Mouse (Mus musculus) liver, embryonic 16.5 days (tissue): ENCODE data around the gene Magi2. TPM values are rescaled to one million over a fixed set of nuclear protein-coding genes. Genes with fewer than 3 reads are reported as not detected.

Source experiments
- ATAC-seq: fragments of 200-750 bp; cut with Nextera tagmentation; 2 replicates; pipeline ENCODE4 v1.8.0; 2017; ENCODE audit warnings: low read depth, mild to moderate bottlenecking, moderate number of reproducible peaks, moderate library complexity
- H3K27ac ChIP-seq: fragments of 300-500 bp; sonication (generic); 2 replicates; pipeline ENCODE4 v1.5.1; 2014; ENCODE audit warnings: mild to moderate bottlenecking, low read length
- H3K27me3 ChIP-seq: fragments of 300-500 bp; sonication (generic); 2 replicates; pipeline ENCODE4 v1.6.1; 2014; ENCODE audit warnings: low read depth, low read length, mixed read lengths; ENCODE audit not compliant: control insufficient read depth, insufficient read depth
- H3K36me3 ChIP-seq: fragments of 300-500 bp; sonication (generic); 2 replicates; pipeline ENCODE4 v1.6.1; 2014; ENCODE audit warnings: mild to moderate bottlenecking; ENCODE audit not compliant: control insufficient read depth, insufficient read depth
- H3K4me1 ChIP-seq: fragments of 300-500 bp; sonication (generic); 2 replicates; pipeline ENCODE4 v1.6.1; 2014; ENCODE audit warnings: low read depth, low read length, mixed read lengths; ENCODE audit not compliant: control insufficient read depth
- H3K4me2 ChIP-seq: fragments of 300-500 bp; sonication (generic); 2 replicates; pipeline ENCODE4 v1.6.1; 2014; ENCODE audit warnings: low read depth, low read length, mixed read lengths
- H3K4me3 ChIP-seq: fragments of 300-500 bp; sonication (generic); 2 replicates; pipeline ENCODE4 v1.5.1; 2014; ENCODE audit warnings: low read depth, mild to moderate bottlenecking, low read length
- H3K9ac ChIP-seq: fragments of 300-500 bp; sonication (generic); 2 replicates; pipeline ENCODE4 v1.6.1; 2014; ENCODE audit warnings: low read depth, low read length
- H3K9me3 ChIP-seq: fragments of 300-500 bp; sonication (generic); replicated peaks from 2 replicates; pipeline ENCODE4 v1.6.1; 2016; ENCODE audit warnings: low read length; ENCODE audit not compliant: control insufficient read depth
- WGBS: fragments of 180-500 bp; shearing (Covaris S2); extraction: QIAGEN DNeasy Blood & Tissue Kit; methylation state at CpG from one replicate; pipeline ENCODE4 v1.1.7; 2014; ENCODE audit not compliant: insufficient replicate concordance; 5-methylcytosine and 5-hydroxymethylcytosine counted together
- polyA plus RNA-seq: library from polyadenylated mRNA; unstranded; fragments of >200 nt; fragmentation: Nextera tagmentation; extraction: Ambion mirVana; gene quantifications from 2 replicates; pipeline ENCODE4 v1.2.1, GENCODE M21; 2015

Gene Magi2
- polyA plus RNA-seq, 1 experiment from 2014 or later = 0.34 TPM

GRCm38 (mm10) chr5:19972736-19973135 is 745.9 kb downstream of the Magi2 start:
- no peak overlapping the region for H3K27ac ChIP-seq
- H3K4me3 ChIP-seq = no peak overlapping the region
- no peak overlapping the region for H3K4me2 ChIP-seq
- H3K9ac ChIP-seq = no peak overlapping the region
- H3K4me1 ChIP-seq = no peaks in the 10 kb centered on the region
- no peak for ATAC-seq
- H3K36me3 ChIP-seq = no peaks in the 10 kb centered on the region
- WGBS = 61% methylated on average over 2 of the region's 2 CpGs
- H3K27me3 ChIP-seq = no peaks in the 10 kb centered on the region
- H3K9me3 ChIP-seq = no peaks in the 10 kb centered on the region

- no peaks in the 10 kb centered on the region for H3K27me3 ChIP-seq
- no peak overlapping the region for H3K4me2 ChIP-seq
- no peak for ATAC-seq
- H3K4me1 ChIP-seq = no peaks in the 10 kb centered on the region
- WGBS = 51% methylated on average over 3 of the region's 3 CpGs
- H3K9me3 ChIP-seq = no peaks in the 10 kb centered on the region
- no peak overlapping the region for H3K4me3 ChIP-seq
- H3K36me3 ChIP-seq = no peaks in the 10 kb centered on the region
- H3K27ac ChIP-seq = no peak overlapping the region
- no peak overlapping the region for H3K9ac ChIP-seq
Observed at GRCm38 (mm10) chr5:19973852-19974251, 747.0 kb downstream of the Magi2 start.

GRCm38 (mm10) chr5:19981518-19981917 is 754.7 kb downstream of the Magi2 start:
- Histone ChIP-seq H3K9me3 (no peaks in the 10 kb centered on the region), H3K4me2 (no peak overlapping the region), H3K36me3 (no peaks in the 10 kb centered on the region), H3K9ac (no peak overlapping the region), H3K27ac (no peak overlapping the region), H3K27me3 (no peaks in the 10 kb centered on the region), H3K4me3 (no peak overlapping the region), H3K4me1 (no peaks in the 10 kb centered on the region)
- WGBS = 64% methylated on average over 6 of the region's 6 CpGs
- ATAC-seq = no peak

- no peak for ATAC-seq
- no peaks in the 10 kb centered on the region for H3K4me1 ChIP-seq
- no peak overlapping the region for H3K4me2 ChIP-seq
- WGBS = 63% methylated on average over 3 of the region's 3 CpGs
- H3K36me3 ChIP-seq = no peaks in the 10 kb centered on the region
- no peak overlapping the region for H3K4me3 ChIP-seq
- no peak overlapping the region for H3K9ac ChIP-seq
- no peaks in the 10 kb centered on the region for H3K9me3 ChIP-seq
- H3K27me3 ChIP-seq = no peaks in the 10 kb centered on the region
- no peak overlapping the region for H3K27ac ChIP-seq
Observed at GRCm38 (mm10) chr5:19982031-19982430, 755.2 kb downstream of the Magi2 start.

GRCm38 (mm10) chr5:19999486-19999885 is 772.6 kb downstream of the Magi2 start:
- Histone ChIP-seq H3K9me3 (no peaks in the 10 kb centered on the region), H3K9ac (no peak overlapping the region), H3K4me3 (no peak overlapping the region), H3K27ac (no peak overlapping the region), H3K27me3 (no peaks in the 10 kb centered on the region), H3K36me3 (no peaks in the 10 kb centered on the region), H3K4me2 (no peak overlapping the region), H3K4me1 (no peaks in the 10 kb centered on the region)
- WGBS = 63% methylated on average over 6 of the region's 6 CpGs
- ATAC-seq = no peak

- no peaks in the 10 kb centered on the region for H3K36me3 ChIP-seq
- H3K4me1 ChIP-seq = no peaks in the 10 kb centered on the region
- 31% methylated on average over 1 of the region's 1 CpGs for WGBS
- H3K4me3 ChIP-seq = no peak overlapping the region
- H3K27ac ChIP-seq = no peak overlapping the region
- no peak overlapping the region for H3K9ac ChIP-seq
- no peaks in the 10 kb centered on the region for H3K27me3 ChIP-seq
- no peaks in the 10 kb centered on the region for H3K9me3 ChIP-seq
- H3K4me2 ChIP-seq = no peak overlapping the region
- no peak for ATAC-seq
Observed at GRCm38 (mm10) chr5:19999912-20000311, 773.1 kb downstream of the Magi2 start.

- no peak overlapping the region for H3K9ac ChIP-seq
- H3K9me3 ChIP-seq = no peaks in the 10 kb centered on the region
- H3K4me2 ChIP-seq = no peak overlapping the region
- H3K27me3 ChIP-seq = no peaks in the 10 kb centered on the region
- H3K36me3 ChIP-seq = no peaks in the 10 kb centered on the region
- 54% methylated on average over 2 of the region's 2 CpGs for WGBS
- no peak for ATAC-seq
- H3K27ac ChIP-seq = no peak overlapping the region
- H3K4me3 ChIP-seq = no peak overlapping the region
- H3K4me1 ChIP-seq = no peaks in the 10 kb centered on the region
Observed at GRCm38 (mm10) chr5:20006616-20007015, 779.8 kb downstream of the Magi2 start.

- Histone ChIP-seq H3K36me3 (no peaks in the 10 kb centered on the region), H3K4me2 (no peak overlapping the region), H3K4me1 (no peaks in the 10 kb centered on the region), H3K4me3 (no peak overlapping the region), H3K9me3 (no peaks in the 10 kb centered on the region), H3K27ac (no peak overlapping the region), H3K9ac (no peak overlapping the region), H3K27me3 (no peaks in the 10 kb centered on the region)
- 61% methylated on average over 8 of the region's 8 CpGs for WGBS
- ATAC-seq = no peak
Observed at GRCm38 (mm10) chr5:20007246-20007645, 780.4 kb downstream of the Magi2 start.

- no peak overlapping the region for H3K27ac ChIP-seq
- H3K9me3 ChIP-seq = no peaks in the 10 kb centered on the region
- no peak overlapping the region for H3K9ac ChIP-seq
- no peak for ATAC-seq
- no peaks in the 10 kb centered on the region for H3K4me1 ChIP-seq
- H3K4me2 ChIP-seq = no peak overlapping the region
- no peaks in the 10 kb centered on the region for H3K27me3 ChIP-seq
- WGBS = 63% methylated on average over 7 of the region's 7 CpGs
- no peak overlapping the region for H3K4me3 ChIP-seq
- no peaks in the 10 kb centered on the region for H3K36me3 ChIP-seq
Observed at GRCm38 (mm10) chr5:20010210-20010609, 783.4 kb downstream of the Magi2 start.

GRCm38 (mm10) chr5:20018063-20018462 is 791.2 kb downstream of the Magi2 start:
- 67% methylated on average over 3 of the region's 3 CpGs for WGBS
- Histone ChIP-seq H3K27me3 (no peaks in the 10 kb centered on the region), H3K9me3 (no peaks in the 10 kb centered on the region), H3K36me3 (no peaks in the 10 kb centered on the region), H3K4me1 (no peaks in the 10 kb centered on the region), H3K4me3 (no peak overlapping the region), H3K27ac (no peak overlapping the region), H3K9ac (no peak overlapping the region), H3K4me2 (no peak overlapping the region)
- ATAC-seq = no peak
